Mouse (Mus musculus) embryo, embryonic 10.5 days (tissue): ENCODE measurements at regions not wholly inside any gene's neighbourhood (a gene's known extent, or its start where the extent isn't known, plus 50 kb on each side); places are given as distances from the start of the nearest gene placed in this dataset.

Source experiments
- DNase-seq: peaks from one replicate; pipeline ENCODE4 v3.0.0-alpha.2; 2015; ENCODE audit warnings: low spot score

DNA sequence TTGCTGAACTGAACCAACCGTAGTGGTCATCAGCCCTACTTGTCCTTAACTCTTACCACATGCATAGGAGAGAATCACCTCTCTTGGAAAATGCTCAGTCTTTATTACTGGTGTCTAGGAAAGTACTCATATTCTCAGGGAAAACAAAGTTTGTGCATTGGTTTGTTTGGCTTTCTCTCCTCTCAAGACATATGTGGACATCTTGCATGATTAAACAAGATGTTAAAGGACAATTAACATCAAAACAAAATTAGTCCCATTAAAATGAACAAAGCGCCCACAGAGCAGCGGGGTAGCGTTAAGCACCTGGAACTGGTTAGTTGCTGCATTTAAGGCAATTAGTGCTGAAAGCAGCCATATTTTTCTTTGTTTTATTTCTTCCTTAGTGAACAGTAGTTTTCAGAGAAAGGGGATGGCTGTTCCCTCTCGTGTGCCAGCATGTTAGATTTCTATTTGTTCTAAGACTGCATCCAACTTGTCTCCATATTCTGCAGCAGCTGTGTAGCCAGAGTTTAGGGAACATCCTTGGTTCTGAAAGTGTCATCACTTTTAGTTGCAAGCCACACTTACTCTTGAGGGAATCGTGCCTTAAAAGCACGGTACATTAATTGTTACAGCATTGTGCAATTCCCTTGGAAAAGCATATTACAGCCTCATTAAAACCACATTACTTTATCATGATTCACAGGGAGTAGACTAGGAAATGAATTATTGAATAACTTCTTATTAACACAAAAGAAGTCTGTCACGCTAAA is 137.7 kb downstream of the Ube2u start:
- peak; percentile 40 for DNase-seq

DNA sequence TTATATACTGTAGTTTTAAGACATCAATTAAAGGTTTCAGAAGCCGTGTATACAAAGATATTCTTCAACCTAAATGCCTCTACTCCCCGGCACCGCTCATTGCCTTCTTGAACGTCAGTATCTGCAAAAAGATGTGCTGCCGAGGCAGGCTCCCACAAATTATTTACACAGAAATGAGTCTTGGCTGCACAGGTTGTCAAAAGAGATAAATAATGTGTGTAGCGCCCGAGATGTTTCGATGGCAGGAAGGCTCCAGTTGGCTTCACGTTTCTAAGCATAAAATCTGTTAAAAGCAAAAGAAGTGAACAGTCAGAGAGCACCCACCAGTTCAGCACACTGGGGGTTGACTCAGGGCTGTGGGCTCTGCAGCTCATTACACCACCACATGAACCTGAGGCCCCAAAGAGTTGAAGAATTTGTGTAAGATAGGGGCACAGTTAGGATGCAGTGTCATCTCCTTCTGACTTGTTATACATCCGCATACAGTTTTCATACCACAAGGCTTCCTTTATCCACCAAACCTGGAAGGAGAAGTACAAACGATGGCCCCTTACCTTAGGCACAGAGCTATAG is 138.4 kb downstream of the Ube2u start:
- no peak for DNase-seq

DNA sequence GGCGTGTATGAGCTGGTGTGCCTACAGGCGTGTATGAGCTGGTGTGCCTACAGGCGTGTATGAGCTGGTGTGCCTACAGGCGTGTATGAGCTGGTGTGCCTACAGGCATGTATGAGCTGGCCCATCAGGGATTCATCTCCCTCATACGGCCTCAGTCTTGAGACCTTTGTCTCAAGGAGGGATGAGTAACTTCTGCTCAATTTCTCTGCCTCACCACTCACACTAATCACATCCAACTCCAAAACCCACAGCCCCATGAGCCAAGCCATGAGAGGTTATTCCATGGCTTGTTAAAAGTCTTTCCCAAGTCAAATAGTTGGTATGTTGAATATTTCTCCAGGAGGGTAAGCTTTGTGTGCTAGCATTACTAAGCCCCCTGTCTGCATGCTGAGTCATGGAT is 146.0 kb downstream of the Ube2u start:
- no peak for DNase-seq

DNA sequence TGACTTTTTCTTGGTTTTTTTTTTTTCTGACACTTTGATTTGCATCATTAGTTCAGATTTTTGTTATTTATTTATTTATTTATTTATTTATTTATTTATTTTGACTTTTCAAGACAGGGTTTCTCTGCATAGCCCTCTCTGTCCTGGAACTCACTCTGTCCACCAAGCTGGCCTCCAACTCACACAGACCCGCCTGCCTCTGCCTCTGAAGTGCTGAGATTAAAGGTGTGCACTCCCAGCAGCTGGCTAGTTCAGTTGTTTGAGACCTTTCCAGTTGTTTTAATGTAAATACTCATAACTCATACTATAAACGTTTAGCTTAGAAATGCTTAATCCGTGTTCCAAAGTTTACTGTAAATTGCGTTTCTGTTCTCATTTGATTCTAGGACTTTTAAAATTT is 147.9 kb downstream of the Ube2u start:
- DNase-seq, result no peak

DNA sequence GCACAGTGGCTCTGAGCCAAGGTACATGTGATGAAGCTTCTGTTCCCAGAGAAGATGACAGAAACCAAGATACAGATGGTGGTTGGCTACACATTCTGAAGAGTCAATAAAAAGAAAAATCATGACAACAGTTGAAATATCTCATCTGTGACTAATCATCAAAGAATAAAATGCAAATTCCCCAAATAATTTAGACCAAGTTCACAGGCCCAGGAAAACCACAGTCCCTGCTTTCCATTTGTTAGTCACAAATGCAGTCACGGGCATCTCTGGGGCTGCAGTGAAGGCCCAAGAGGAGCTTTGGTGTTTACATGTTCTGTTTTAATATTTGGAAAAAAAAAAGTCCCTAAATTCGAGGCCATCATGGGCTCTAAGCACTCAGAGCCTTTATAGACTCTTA is 142.1 kb upstream of the Cachd1 start:
- no peak for DNase-seq

DNA sequence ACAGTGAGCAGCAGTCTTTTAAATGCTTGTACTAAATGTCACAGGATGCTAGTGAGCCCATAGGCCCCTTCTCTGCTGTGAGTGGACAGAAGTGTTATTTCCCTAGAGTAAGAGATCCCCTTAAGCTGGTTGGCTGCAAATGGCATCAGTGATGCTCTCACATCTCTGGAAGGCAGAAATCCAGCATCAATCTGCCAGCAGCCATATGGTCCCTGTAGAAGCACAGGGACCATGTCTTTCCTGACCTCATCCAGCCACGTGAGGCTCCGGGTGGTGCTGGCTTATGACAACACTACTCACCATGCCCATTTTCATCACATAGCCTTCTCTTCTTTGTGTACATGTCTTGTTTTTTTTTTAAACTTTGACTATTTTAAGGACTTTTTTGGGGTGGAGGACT is 138.9 kb upstream of the Cachd1 start:
- DNase-seq, result no peak

DNA sequence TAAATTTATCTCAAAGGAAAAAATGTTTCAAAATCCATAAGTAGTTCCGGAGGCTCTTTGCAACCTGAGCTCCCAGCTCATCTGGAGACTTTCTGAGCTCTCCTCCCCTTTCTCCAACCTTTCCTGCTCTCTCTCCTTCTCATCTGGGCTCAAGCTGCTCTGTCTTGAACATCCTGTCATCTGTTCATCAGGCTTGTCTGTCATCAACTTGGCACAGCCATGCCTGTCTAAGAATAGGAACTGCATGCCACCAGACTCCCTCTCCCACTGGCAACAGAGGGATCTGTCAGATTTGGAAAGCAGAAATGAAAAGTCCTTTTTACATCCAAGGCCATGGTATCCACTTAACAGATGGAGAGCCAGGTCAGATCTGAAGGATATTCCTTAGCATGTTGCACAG is 115.3 kb upstream of the Cachd1 start:
- no peak for DNase-seq

DNA sequence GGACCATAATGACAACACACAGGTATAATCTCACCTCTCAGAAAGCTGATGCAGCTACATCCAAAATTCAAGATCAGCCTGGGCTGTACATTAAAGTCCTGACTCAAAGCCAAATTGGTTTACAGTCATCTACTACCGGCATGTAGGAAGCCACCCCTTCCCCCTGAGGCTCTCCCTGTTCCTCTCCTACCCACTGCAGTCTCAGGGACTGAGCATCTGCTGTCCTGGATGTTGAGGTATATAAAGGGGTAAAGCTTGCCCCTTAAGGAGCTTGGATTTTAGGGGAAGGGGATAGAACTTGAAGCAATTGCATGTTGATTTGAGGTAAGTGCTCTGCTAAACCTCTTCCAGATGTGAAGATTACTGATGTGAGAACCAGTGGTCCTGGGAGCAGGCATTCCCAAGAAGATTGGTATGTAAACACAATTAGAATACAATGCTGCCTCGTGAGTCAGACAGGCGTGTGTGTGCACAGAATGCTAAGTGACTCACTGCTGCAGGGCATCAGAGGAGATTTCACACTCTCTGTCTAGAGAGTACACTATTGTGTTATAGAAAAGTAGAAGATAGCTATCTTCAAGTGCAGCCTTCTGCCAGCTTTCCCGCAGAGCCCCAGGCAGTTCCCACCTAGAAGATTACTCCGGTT is 111.7 kb upstream of the Cachd1 start:
- DNase-seq, result peak; percentile 52

DNA sequence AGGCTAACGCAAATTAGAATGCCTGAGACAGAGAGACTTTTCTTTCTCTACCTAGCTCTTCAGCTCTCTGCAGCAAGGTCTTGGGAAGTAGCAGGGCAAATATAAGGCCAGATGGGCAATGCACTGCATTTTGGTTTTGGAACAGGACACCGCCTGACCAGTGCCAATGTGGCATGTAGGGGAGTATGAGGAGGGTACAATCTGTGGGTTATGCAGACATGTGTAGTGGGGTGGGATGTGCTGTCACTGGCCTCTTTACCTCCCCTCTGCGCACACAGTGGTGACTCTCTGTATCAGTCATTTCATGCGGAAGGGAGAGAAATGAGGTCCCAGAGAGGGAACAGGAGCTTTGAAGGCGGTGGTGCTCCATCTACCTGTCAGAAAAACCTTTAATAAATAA is 105.9 kb upstream of the Cachd1 start:
- DNase-seq, result no peak

DNA sequence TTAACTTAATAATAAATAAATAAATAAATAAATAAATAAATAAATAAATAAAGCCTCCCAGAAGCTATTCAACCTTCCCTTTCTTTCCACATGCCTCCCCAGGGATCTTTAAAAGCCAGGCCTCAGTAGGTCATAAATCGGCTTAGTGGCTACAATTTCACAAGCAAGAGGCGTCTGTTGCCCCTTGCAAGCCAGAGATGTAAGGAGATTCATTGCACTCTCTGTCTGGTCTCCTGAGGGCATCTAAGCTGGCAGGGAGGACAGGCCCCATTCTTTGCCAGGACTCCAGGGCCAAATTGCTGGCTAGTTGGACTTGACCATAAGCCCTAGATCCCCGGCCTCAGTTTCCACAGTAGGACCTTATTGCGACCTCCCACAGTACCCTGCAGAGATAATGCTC is 101.6 kb upstream of the Cachd1 start:
- DNase-seq, result no peak

DNA sequence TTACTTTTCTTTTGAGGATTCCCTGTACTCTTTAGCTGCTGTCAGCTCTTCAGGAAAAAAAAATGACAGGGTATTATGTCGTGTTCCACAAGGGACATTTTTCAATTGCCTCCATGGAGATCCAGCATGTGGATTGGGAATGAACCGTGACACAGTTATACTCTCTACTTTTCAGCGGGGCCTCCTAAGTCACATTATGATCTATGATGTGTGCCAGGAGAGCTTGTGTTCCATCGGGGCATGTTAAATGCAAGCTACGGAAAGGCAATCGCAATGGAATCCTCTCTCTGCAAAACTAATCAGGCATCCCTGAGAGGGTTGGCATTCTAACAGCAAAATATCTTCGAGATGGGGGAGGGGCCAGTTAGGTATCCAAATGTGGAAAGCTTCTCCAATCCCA is 92.7 kb upstream of the Cachd1 start:
- DNase-seq, result peak; percentile 24

DNA sequence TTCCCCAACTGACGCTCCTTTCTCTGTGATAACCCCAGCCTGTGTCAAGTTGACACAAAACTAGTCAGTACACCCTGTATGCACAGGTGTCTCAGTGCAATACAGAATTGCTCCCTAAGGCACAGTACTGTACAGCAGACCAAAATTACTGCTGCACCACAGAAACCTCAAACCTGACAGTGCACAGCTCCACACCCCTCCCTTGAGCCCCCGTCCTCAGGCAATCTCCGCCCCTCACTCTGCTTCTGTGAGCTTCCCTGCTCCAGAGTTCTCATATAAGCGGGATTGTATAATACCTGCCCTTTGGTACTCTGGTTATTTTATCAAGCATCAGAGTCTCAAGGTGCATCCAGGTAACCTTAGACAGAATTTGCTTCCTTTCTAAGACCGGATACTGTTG is 76.5 kb upstream of the Cachd1 start:
- no peak for DNase-seq

DNA sequence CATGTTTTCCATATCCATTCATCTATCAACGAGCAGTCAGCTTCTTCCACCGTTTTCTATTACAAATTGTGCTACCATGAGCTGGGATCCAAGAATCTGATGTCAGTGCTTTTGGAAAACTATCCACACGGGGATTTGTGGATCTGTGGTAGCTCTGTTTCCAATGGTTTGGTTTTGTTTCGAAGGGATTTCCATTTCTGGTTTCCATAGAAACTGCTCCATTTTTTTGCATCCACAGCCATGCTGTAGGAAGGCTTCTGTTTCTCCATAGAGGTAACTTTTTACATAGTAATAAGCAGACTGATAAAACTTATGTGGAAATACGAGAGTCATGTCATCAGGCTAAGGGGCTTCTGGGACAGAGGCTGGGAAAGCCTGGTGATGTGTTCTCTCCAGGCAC is 76.1 kb upstream of the Cachd1 start:
- DNase-seq, result no peak

DNA sequence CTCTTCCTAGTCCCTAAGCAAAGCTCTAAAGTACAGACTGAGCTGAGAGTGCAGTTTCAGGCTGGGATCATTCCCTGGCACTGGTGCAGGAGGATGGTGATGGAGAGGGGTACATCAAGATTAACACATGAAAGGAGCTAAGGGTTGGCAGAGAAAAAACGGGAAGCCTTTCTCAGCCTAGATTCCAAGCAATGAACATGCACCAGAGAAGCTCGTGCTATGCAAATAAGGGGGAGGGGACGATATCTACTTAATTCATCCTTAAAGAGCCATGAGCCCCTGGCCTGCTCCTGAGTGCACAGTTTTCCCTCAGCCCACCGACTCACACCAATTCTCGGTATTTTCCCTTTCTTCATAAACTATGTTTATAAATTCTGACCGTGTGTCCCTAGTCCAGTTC is 70.5 kb upstream of the Cachd1 start:
- no peak for DNase-seq

DNA sequence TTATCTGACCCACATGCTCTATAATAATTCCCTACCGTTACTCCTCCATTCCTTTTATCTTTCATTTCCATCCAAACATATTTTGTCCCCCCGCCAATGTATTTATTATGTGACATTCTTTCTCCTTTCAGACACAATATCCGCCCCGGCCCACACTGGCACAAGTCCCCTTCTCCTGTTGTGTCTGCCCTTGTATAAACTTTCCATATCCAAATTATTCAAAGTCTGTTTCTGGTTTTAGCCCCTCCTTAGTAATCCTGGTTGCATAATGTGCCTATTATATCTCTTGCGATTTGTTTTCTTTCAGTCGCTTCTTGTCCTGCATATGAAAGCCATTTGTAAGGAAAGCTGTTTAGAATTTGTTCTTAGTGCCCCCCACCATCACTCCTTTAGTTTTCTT is 69.3 kb upstream of the Cachd1 start:
- no peak for DNase-seq

DNA sequence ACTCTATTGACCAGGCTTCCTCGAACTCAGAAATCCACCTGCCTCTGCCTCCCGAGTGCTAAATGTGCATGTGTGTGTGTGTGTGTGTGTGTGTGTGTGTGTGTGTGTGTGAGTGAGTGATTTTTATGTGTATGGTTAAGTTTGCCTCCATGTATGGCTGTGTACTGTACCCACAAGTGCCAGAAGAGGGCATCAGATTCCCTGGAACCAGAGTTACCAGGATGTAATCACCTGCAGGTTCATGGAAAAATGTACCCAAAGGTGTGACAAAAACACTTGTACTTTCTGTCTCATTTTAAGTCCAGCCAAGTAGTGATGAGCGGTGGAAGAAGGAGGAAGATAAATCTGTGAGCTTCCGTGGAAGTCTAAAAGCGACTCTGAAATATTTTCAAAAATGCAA is 68.2 kb upstream of the Cachd1 start:
- DNase-seq, result no peak

DNA sequence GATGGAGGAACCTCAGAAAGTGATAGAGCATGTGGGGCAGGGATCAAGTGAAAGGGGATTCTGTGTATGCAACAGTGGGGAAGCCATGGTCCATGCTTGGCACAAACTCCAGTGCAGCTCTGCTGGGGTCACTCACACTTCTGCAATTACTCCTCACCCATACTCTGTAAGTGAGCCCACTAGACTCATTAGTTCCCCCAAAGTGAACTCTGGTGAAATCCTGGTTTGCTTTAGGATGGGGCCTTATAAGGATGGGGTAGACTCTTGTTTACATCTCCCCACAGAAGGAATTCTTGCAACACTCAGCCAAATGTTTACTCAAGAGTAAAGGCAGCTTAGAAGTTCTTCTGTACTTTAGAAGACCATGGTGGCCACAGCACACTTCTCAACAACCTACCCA is 62.2 kb upstream of the Cachd1 start:
- no peak for DNase-seq

DNA sequence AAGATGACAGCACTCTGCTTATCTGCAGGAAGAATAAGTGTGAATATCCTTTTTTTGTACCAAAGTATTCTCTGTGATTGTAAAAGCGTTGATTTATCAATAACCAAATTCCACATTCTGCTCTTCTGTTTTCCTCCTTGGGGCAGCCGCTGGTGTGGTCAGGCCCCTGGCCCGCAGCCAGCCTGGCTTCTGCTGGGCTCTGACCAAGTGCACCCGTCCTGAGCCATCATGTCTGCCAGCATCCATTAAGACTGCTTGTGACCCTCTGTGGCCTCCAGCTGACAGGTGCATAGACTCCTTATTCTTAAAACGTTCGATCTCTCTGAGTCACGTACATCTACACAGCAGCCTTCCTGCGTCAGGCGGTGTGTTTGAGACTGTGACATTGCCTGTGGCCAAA is 58.9 kb upstream of the Cachd1 start:
- no peak for DNase-seq

DNA sequence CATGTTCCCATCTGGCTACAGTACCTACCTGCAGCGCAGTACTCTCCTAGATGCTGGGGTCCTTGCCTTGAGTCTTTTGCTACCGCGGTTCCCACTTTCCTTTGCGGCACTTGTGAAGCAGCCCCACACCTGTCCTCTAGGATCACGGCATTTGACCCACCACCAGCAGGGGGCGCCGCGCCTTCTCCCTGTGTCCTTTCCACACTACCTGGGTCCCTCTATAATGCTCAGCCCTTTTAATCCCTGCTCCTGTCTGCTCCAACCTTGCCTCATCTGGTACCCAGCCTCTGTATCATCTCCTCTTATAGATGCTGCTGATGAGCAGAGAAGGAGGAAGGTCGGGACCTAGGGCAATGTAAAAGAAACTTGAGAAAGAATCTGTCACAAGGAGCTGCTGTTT is 53.9 kb upstream of the Cachd1 start:
- peak; percentile 55 for DNase-seq

DNA sequence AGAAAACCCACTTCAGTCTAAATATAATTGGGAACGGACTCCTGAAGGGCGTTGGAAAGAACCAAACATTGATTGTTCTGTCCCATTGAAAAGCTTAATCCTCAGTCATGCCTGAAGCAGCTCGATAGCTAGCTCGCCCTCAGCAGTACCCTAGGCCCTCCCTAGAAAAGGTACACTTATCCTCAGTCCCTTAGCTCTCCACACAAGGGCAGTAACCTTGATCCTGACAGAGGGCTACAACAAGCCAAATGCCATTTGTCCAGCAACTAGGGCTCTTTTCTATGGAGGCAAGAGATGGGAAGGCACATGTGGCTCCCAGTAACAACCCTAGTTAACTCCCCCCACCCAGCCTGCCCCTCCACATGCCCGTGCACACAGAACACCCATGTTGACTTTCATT is 53.4 kb upstream of the Cachd1 start:
- no peak for DNase-seq

DNA sequence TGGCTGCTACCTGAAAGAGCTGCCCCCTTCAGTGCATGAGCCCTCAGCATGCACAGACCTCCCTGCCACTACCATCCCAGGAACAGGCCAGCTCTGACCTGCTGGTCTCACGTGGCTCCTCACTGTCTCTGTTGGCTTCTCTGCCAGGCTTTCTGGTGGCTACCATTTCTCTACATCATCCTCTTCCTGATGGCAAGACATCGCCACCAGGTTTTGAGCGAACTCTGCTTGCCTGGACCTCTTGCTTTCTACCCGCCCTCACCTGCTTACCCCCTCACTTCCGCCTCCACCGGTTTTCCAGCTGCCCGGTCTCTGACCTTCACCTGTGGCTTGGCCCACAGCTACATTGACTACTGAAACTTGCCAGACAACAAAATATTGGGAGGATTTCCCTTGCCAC is 50.7 kb upstream of the Cachd1 start:
- no peak for DNase-seq

DNA sequence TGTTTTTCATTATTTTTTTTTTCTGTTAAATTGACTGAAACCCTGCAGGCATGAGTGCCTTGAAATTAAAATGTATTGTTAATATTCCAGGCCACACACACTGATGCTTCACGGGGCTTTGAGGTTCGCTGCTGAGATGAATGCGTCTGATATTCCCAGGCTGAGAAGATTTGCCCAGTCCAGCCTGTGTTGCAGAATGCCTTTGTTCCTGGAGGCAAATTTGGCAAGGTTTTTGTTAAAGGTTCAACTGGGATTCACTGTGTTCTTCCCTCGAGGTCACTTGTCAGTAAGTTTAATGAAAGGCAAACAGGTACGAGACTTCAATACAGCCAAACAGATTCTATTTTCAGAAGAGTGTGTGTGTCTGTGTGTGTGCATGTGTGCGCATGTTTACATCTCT is 50.0 kb upstream of the Cachd1 start:
- DNase-seq, result no peak
